Mouse (Mus musculus): ENCODE data around the gene Dtl. TPM values are rescaled to one million over a fixed set of nuclear protein-coding genes. Genes with fewer than 3 reads are reported as not detected.
A peak's percentile ranks its signal among the peaks of the same experiment; 100 is the strongest.

Gene Dtl
- total RNA-seq, 1 experiment = 43.6 TPM

GRCm38 (mm10) chr1:191584483-191584882, 9.1 kb upstream of the Dtl start:
- TF ChIP-seq CHD2 (IDR thresholded peaks at IDR 0.05; ENCODE audit: low read depth, low read length) (no peak), HCFC1 (IDR thresholded peaks at IDR 0.05; ENCODE audit: borderline replicate concordance, insufficient read depth, low read length) (no peak), ZNF384 (IDR thresholded peaks at IDR 0.05; ENCODE audit: low read depth, low read length) (no peak), ZC3H11A (IDR thresholded peaks at IDR 0.05; ENCODE audit: borderline replicate concordance, low read depth, low read length) (no peak), MAFK (IDR thresholded peaks at IDR 0.05; ENCODE audit: insufficient read depth, low read depth, low read length) (0 out of 2 replicates have a peak, but pooled peaks have one; percentile 9)
- Histone ChIP-seq H3K36me3 (ENCODE audit: control insufficient read depth, insufficient read depth, low read length, poor library complexity, severe bottlenecking) (peaks cover 17% of the 10 kb centered on the region), H3K4me1 (ENCODE audit: control insufficient read depth in 2 of 2, insufficient read depth in 2 of 2, low read length in 2 of 2, poor library complexity in 1 of 2) (no peaks in the 10 kb centered on the region), H3K9ac (ENCODE audit: insufficient read depth, low read depth, low read length, poor library complexity, severe bottlenecking) (no peak overlapping the region), H3K9me3 (ENCODE audit: control insufficient read depth, insufficient read depth, low read depth, low read length) (no peaks in the 10 kb centered on the region), H3K4me3 (ENCODE audit: insufficient read depth in 1 of 2, low read depth in 1 of 2, low read length in 2 of 2, poor library complexity in 1 of 2, severe bottlenecking in 1 of 2) (no peak overlapping the region), H3K27ac (ENCODE audit: insufficient read depth, low read depth, low read length, poor library complexity, severe bottlenecking) (no peak overlapping the region)
- DNase-seq (ENCODE audit: low read depth, low spot score) = no peak
- in situ Hi-C loops (cut with MboI; ENCODE audit: low sequenced_read_pairs in 2 of 2, unreplicated experiment in 2 of 2) = loop anchor here (10.0 to 25.0 kb wide), 2 partner anchors 228 to 230 kb away; partner anchors contain the start of gene Nek2 (in 1 of the 2)

- no peak for TF ChIP-seq ZNF384 (IDR thresholded peaks at IDR 0.05; ENCODE audit: low read depth, low read length)
- TF ChIP-seq HCFC1 (IDR thresholded peaks at IDR 0.05; ENCODE audit: borderline replicate concordance, insufficient read depth, low read length) = no peak
- TF ChIP-seq MAFK (IDR thresholded peaks at IDR 0.05; ENCODE audit: insufficient read depth, low read depth, low read length) = no peak
- TF ChIP-seq CHD2 (IDR thresholded peaks at IDR 0.05; ENCODE audit: low read depth, low read length) = no peak
- no peak for TF ChIP-seq ZC3H11A (IDR thresholded peaks at IDR 0.05; ENCODE audit: borderline replicate concordance, low read depth, low read length)
- in situ Hi-C loops (cut with MboI; ENCODE audit: low sequenced_read_pairs in 2 of 2, unreplicated experiment in 2 of 2) = loop anchor here (10.0 to 25.0 kb wide), 2 partner anchors 228 to 231 kb away; partner anchors contain the start of gene Nek2 (in 1 of the 2)
- Histone ChIP-seq H3K9ac (ENCODE audit: insufficient read depth, low read depth, low read length, poor library complexity, severe bottlenecking) (no peak overlapping the region), H3K27ac (ENCODE audit: insufficient read depth, low read depth, low read length, poor library complexity, severe bottlenecking) (no peak overlapping the region), H3K9me3 (ENCODE audit: control insufficient read depth, insufficient read depth, low read depth, low read length) (no peaks in the 10 kb centered on the region), H3K4me1 (ENCODE audit: control insufficient read depth in 2 of 2, insufficient read depth in 2 of 2, low read length in 2 of 2, poor library complexity in 1 of 2) (no peaks in the 10 kb centered on the region), H3K4me3 (ENCODE audit: insufficient read depth in 1 of 2, low read depth in 1 of 2, low read length in 2 of 2, poor library complexity in 1 of 2, severe bottlenecking in 1 of 2) (no peak overlapping the region), H3K36me3 (ENCODE audit: control insufficient read depth, insufficient read depth, low read length, poor library complexity, severe bottlenecking) (peaks cover 17% of the 10 kb centered on the region)
- no peak for DNase-seq (ENCODE audit: low read depth, low spot score)
These were observed 8.5 kb upstream of the Dtl start for GRCm38 (mm10) chr1:191583836-191584235.

GRCm38 (mm10) chr1:191581641-191582040, 6.3 kb upstream of the Dtl start:
- Histone ChIP-seq H3K36me3 (ENCODE audit: control insufficient read depth, insufficient read depth, low read length, poor library complexity, severe bottlenecking) (peaks cover 12% of the 10 kb centered on the region), H3K9me3 (ENCODE audit: control insufficient read depth, insufficient read depth, low read depth, low read length) (no peaks in the 10 kb centered on the region), H3K4me1 (ENCODE audit: control insufficient read depth in 2 of 2, insufficient read depth in 2 of 2, low read length in 2 of 2, poor library complexity in 1 of 2) (no peaks in the 10 kb centered on the region), H3K27ac (ENCODE audit: insufficient read depth, low read depth, low read length, poor library complexity, severe bottlenecking) (no peak overlapping the region), H3K4me3 (ENCODE audit: insufficient read depth in 1 of 2, low read depth in 1 of 2, low read length in 2 of 2, poor library complexity in 1 of 2, severe bottlenecking in 1 of 2) (no peak overlapping the region), H3K9ac (ENCODE audit: insufficient read depth, low read depth, low read length, poor library complexity, severe bottlenecking) (no peak overlapping the region)
- DNase-seq (ENCODE audit: low read depth, low spot score) = no peak
- in situ Hi-C loops (cut with MboI; ENCODE audit: low sequenced_read_pairs in 2 of 2, unreplicated experiment in 2 of 2) = loop anchor here (10.0 to 25.0 kb wide), 2 partner anchors 231 to 233 kb away; partner anchors contain the start of gene Nek2 (in 1 of the 2)
- no peak for TF ChIP-seq ZC3H11A (IDR thresholded peaks at IDR 0.05; ENCODE audit: borderline replicate concordance, low read depth, low read length)
- no peak for TF ChIP-seq MAFK (IDR thresholded peaks at IDR 0.05; ENCODE audit: insufficient read depth, low read depth, low read length)
- no peak for TF ChIP-seq HCFC1 (IDR thresholded peaks at IDR 0.05; ENCODE audit: borderline replicate concordance, insufficient read depth, low read length)
- TF ChIP-seq CHD2 (IDR thresholded peaks at IDR 0.05; ENCODE audit: low read depth, low read length) = no peak
- TF ChIP-seq ZNF384 (IDR thresholded peaks at IDR 0.05; ENCODE audit: low read depth, low read length) = no peak

- in situ Hi-C loops (cut with MboI; ENCODE audit: low sequenced_read_pairs in 2 of 2, unreplicated experiment in 2 of 2) = loop anchor here in 1 of 2 experiments (25.0 kb wide), 1 partner anchor 233 kb away; the partner anchor contains the start of gene Nek2
- no peak for DNase-seq (ENCODE audit: low read depth, low spot score)
- Histone ChIP-seq H3K4me1 (ENCODE audit: control insufficient read depth in 2 of 2, insufficient read depth in 2 of 2, low read length in 2 of 2, poor library complexity in 1 of 2) (no peaks in the 10 kb centered on the region), H3K27ac (ENCODE audit: insufficient read depth, low read depth, low read length, poor library complexity, severe bottlenecking) (no peak overlapping the region), H3K9me3 (ENCODE audit: control insufficient read depth, insufficient read depth, low read depth, low read length) (no peaks in the 10 kb centered on the region), H3K4me3 (ENCODE audit: insufficient read depth in 1 of 2, low read depth in 1 of 2, low read length in 2 of 2, poor library complexity in 1 of 2, severe bottlenecking in 1 of 2) (no peak overlapping the region), H3K36me3 (ENCODE audit: control insufficient read depth, insufficient read depth, low read length, poor library complexity, severe bottlenecking) (peaks cover 12% of the 10 kb centered on the region), H3K9ac (ENCODE audit: insufficient read depth, low read depth, low read length, poor library complexity, severe bottlenecking) (no peak overlapping the region)
- no peak for TF ChIP-seq ZNF384 (IDR thresholded peaks at IDR 0.05; ENCODE audit: low read depth, low read length)
- TF ChIP-seq CHD2 (IDR thresholded peaks at IDR 0.05; ENCODE audit: low read depth, low read length) = no peak
- no peak for TF ChIP-seq HCFC1 (IDR thresholded peaks at IDR 0.05; ENCODE audit: borderline replicate concordance, insufficient read depth, low read length)
- TF ChIP-seq MAFK (IDR thresholded peaks at IDR 0.05; ENCODE audit: insufficient read depth, low read depth, low read length) = no peak
- no peak for TF ChIP-seq ZC3H11A (IDR thresholded peaks at IDR 0.05; ENCODE audit: borderline replicate concordance, low read depth, low read length)
These were observed 4.2 kb upstream of the Dtl start for GRCm38 (mm10) chr1:191579524-191579923.
